Mouse (Mus musculus) liver, embryonic 12.5 days (tissue): ENCODE data around the gene Gm11567. TPM values are rescaled to one million over a fixed set of nuclear protein-coding genes. Genes with fewer than 3 reads are reported as not detected.

Experiments used
- polyA plus RNA-seq: library from polyadenylated mRNA; unstranded; fragments of >200 nt; fragmentation: Nextera tagmentation; extraction: Ambion mirVana; gene quantifications from 2 replicates; pipeline ENCODE4 v1.2.1, GENCODE M21; 2016

The Gm11567 gene
- polyA plus RNA-seq, 1 experiment from 2014 or later = not detected

Other genes starting within 250 kb of the Gm11567 start
- not detected in 2 replicates for gene Krtap4-2, start 244.1 kb upstream of the Gm11567 start, polyA plus RNA-seq
- not detected in 2 replicates for gene Krtap4-7, start 235.1 kb upstream of the Gm11567 start, polyA plus RNA-seq
- gene Gm11555, start 229.0 kb upstream of the Gm11567 start, polyA plus RNA-seq = not detected in 2 replicates
- gene Gm11563, start 220.2 kb upstream of the Gm11567 start, polyA plus RNA-seq = not detected in 2 replicates
- not detected in 2 replicates for gene Krtap4-6, start 213.2 kb upstream of the Gm11567 start, polyA plus RNA-seq
- gene Gm14190, start 188.4 kb upstream of the Gm11567 start, polyA plus RNA-seq = not detected in 2 replicates
- not detected in 2 replicates for gene Gm14180, start 144.9 kb upstream of the Gm11567 start, polyA plus RNA-seq
- not detected in 2 replicates for gene Gm11595, start 106.3 kb upstream of the Gm11567 start, polyA plus RNA-seq
- gene Krtap4-8, start 98.5 kb upstream of the Gm11567 start, polyA plus RNA-seq = not detected in 2 replicates
- not detected in 2 replicates for gene Krtap4-9, start 94.0 kb upstream of the Gm11567 start, polyA plus RNA-seq
- gene Gm11596, start 85.7 kb upstream of the Gm11567 start, polyA plus RNA-seq = not detected in 2 replicates
- gene Gm11569, start 80.3 kb upstream of the Gm11567 start, polyA plus RNA-seq = not detected in 2 replicates
- gene Gm11554, start 74.7 kb upstream of the Gm11567 start, polyA plus RNA-seq = not detected in 2 replicates
- gene Krtap4-13, start 69.3 kb upstream of the Gm11567 start, polyA plus RNA-seq = not detected in 2 replicates
- not detected in 2 replicates for gene Gm11564, start 63.5 kb upstream of the Gm11567 start, polyA plus RNA-seq
- not detected in 2 replicates for gene 2300003K06Rik, start 41.1 kb upstream of the Gm11567 start, polyA plus RNA-seq
- gene Krtap4-16, start 27.6 kb upstream of the Gm11567 start, polyA plus RNA-seq = not detected in 2 replicates
- gene Gm11568, start 21.3 kb upstream of the Gm11567 start, polyA plus RNA-seq = not detected in 2 replicates
- not detected in 2 replicates for gene Gm11559, start 14.7 kb upstream of the Gm11567 start, polyA plus RNA-seq
- gene Krtap9-1, start 5.8 kb upstream of the Gm11567 start, polyA plus RNA-seq = not detected in 2 replicates
- gene Krtap31-1, start 28.7 kb downstream of the Gm11567 start, polyA plus RNA-seq = not detected in 2 replicates
- gene Gm11565, start 35.6 kb downstream of the Gm11567 start, polyA plus RNA-seq = not detected in 2 replicates
- gene Krtap31-2, start 57.1 kb downstream of the Gm11567 start, polyA plus RNA-seq = not detected in 2 replicates
- not detected in 2 replicates for gene Krtap9-5, start 69.3 kb downstream of the Gm11567 start, polyA plus RNA-seq
- gene Krtap29-1, start 99.9 kb downstream of the Gm11567 start, polyA plus RNA-seq = not detected in 2 replicates
- gene Krtap16-1, start 107.4 kb downstream of the Gm11567 start, polyA plus RNA-seq = not detected in 2 replicates
- gene Krtap17-1, start 114.8 kb downstream of the Gm11567 start, polyA plus RNA-seq = not detected in 2 replicates
- gene Krt33a, start 137.0 kb downstream of the Gm11567 start, polyA plus RNA-seq = not detected in 2 replicates
- gene Krt33b, start 150.7 kb downstream of the Gm11567 start, polyA plus RNA-seq = not detected in 2 replicates
- not detected in 2 replicates for gene Krt34, start 162.4 kb downstream of the Gm11567 start, polyA plus RNA-seq
- not detected in 2 replicates for gene Krt31, start 171.4 kb downstream of the Gm11567 start, polyA plus RNA-seq
- not detected in 2 replicates for gene Krt32, start 209.0 kb downstream of the Gm11567 start, polyA plus RNA-seq
- gene Krt35, start 217.1 kb downstream of the Gm11567 start, polyA plus RNA-seq = not detected in 2 replicates
- gene Krt36, start 226.4 kb downstream of the Gm11567 start, polyA plus RNA-seq = not detected in 2 replicates
- not detected in 2 replicates for gene Krt13, start 242.4 kb downstream of the Gm11567 start, polyA plus RNA-seq